Mouse (Mus musculus): Measurements from ENCODE around the gene Gnptab. TPM values are rescaled to one million over a fixed set of nuclear protein-coding genes. Genes with fewer than 3 reads are reported as not detected.

The Gnptab gene
- polyA plus RNA-seq, 1 experiment from 2014 or later: 17.6 TPM

Other genes with a start within 250 kb of the Gnptab start
- gene Parpbp, start 232.2 kb upstream of the Gnptab start, polyA plus RNA-seq (2014; fragmentation: Nextera tagmentation; extraction: Ambion mirVana): 9.3 and 14.1 TPM in 2 replicates
- gene Nup37, start 232.1 kb upstream of the Gnptab start, polyA plus RNA-seq (2014; fragmentation: Nextera tagmentation; extraction: Ambion mirVana): 102 and 127 TPM in 2 replicates
- 60.1 and 79.3 TPM in 2 replicates for gene Washc3, start 178.0 kb upstream of the Gnptab start, polyA plus RNA-seq (2014; fragmentation: Nextera tagmentation; extraction: Ambion mirVana)
- 0.99 and 1.0 TPM in 2 replicates for gene Dram1, start 52 bp upstream of the Gnptab start, polyA plus RNA-seq (2014; fragmentation: Nextera tagmentation; extraction: Ambion mirVana)
- gene Sycp3, start 80.4 kb downstream of the Gnptab start, polyA plus RNA-seq (2014; fragmentation: Nextera tagmentation; extraction: Ambion mirVana): not detected in 2 replicates
- 27.8 and 35.8 TPM in 2 replicates for gene Chpt1, start 124.9 kb downstream of the Gnptab start, polyA plus RNA-seq (2014; fragmentation: Nextera tagmentation; extraction: Ambion mirVana)
- gene Mybpc1, start 226.0 kb downstream of the Gnptab start, polyA plus RNA-seq (2014; fragmentation: Nextera tagmentation; extraction: Ambion mirVana): 1.5 and 1.9 TPM in 2 replicates

All from kidney, embryonic 14.5 days (tissue).